ENCODE assay signal across 14 mouse cellular contexts in the genomic region with DNA sequence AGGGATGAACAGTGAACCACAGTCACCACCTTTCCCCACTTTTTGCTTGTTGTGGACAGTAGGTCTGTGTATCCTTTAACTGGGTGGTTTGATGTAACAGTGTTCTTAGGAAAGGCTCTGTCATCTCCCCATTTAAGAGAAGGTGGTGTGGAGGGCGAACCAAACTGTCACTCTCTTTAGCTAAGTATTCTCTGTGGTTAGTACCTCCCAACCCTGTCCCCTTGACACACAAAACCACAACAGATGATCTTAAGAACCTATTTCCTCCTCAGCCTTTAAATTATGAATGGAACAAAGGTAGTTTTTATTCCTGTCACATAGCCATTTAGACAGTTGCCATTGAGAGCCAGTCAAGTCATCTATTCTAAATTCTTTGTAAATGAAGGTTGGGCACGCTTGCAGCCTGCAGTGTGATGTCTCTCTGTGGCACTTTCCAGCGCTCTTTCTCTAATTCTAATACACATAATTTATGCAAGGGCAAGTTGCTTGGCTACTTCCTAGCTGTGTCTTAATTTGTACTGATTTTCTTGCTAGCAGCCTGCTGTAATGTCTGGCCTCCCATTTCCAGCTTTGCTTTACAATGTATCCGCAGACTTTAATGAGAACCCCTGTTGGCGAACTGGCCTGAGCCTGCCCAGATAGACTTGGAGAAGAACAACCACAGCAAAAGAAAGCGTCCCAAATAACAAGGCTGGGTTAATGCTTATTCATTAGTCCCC. TPM values are rescaled to one million over a fixed set of nuclear protein-coding genes. Genes with fewer than 3 reads are reported as not detected.
DNase-seq lines count a peak whose midpoint lies in the region; ATAC-seq lines count a peak whose summit lies in the region.
"Had no signal": no experiment of that assay in that cellular context is flagged by ENCODE, and none has a peak within 500 bp of the region (broad histone marks: within the 10 kb centered on the region; RNA-seq: fewer than 3 reads in every experiment).

No protein-coding gene starts in this region.

- H3K9me3 ChIP-seq in liver, embryonic 13.5 days (replicated peaks): no peaks in the 10 kb centered on the region
- H3K9me3 ChIP-seq in liver, embryonic 11.5 days (ENCODE audit: control insufficient read depth, low read length): no peaks in the 10 kb centered on the region
- no peaks in the 10 kb centered on the region for H3K9me3 ChIP-seq in hindbrain, embryonic 13.5 days
- H3K9me3 ChIP-seq in midbrain, embryonic 16.5 days (replicated peaks; ENCODE audit: control insufficient read depth, low read length, poor library complexity, severe bottlenecking): no peaks in the 10 kb centered on the region
- H3K9me3 ChIP-seq: embryonic facial prominence, embryonic 12.5 days; liver, embryonic 15.5 days had no signal

- H3K4me2 ChIP-seq in liver, embryonic 13.5 days: no peak overlapping the region
- H3K4me2 ChIP-seq in liver, embryonic 11.5 days: no peak overlapping the region
- H3K4me2 ChIP-seq in hindbrain, embryonic 13.5 days: no peak overlapping the region
- H3K4me2 ChIP-seq in midbrain, embryonic 16.5 days (ENCODE audit: low read length): no peak overlapping the region
- H3K4me2 ChIP-seq: embryonic facial prominence, embryonic 12.5 days had no signal

- no peak for DNase-seq in liver, embryonic 13.5 days
- no peak for DNase-seq in liver, embryonic 11.5 days (ENCODE audit: low spot score)
- peak; percentile 20 for DNase-seq in brain, embryonic 18.5 days (ENCODE audit: low read depth, low spot score)
- no peak for DNase-seq in urinary bladder, adult 2 months (ENCODE audit: low spot score)
- DNase-seq in neural tube, embryonic 10.5 days (ENCODE audit: extremely low spot score, low spot score): no peak
- DNase-seq in retina, postnatal 1 day: no peak
- DNase-seq: gastrocnemius, postnatal 25 days; heart, postnatal 14 days; thymus, postnatal 36 days had no signal

- peak overlapping the region; percentile 29 for H3K27ac ChIP-seq in liver, embryonic 13.5 days
- no peak overlapping the region for H3K27ac ChIP-seq in liver, embryonic 11.5 days (ENCODE audit: low read depth, low read length)
- peak overlapping the region; percentile 14; the same call in 1 of the 2 replicates for H3K27ac ChIP-seq in hindbrain, embryonic 13.5 days
- no peak overlapping the region for H3K27ac ChIP-seq in midbrain, embryonic 16.5 days (ENCODE audit: low read length)
- H3K27ac ChIP-seq: embryonic facial prominence, embryonic 12.5 days; kidney, postnatal 0 days had no signal

- no peak for ATAC-seq in liver, embryonic 13.5 days (ENCODE audit: low read depth)
- ATAC-seq in liver, embryonic 11.5 days (replicated peaks; ENCODE audit: low FRiP score): no peak
- peak; percentile 43; the same call in 1 of the 2 replicates for ATAC-seq in hindbrain, embryonic 13.5 days (ENCODE audit: low FRiP score)
- peak; percentile 58; the same call in 1 of the 2 replicates for ATAC-seq in midbrain, embryonic 16.5 days

- H3K36me3 ChIP-seq in liver, embryonic 13.5 days: no peaks in the 10 kb centered on the region
- no peaks in the 10 kb centered on the region for H3K36me3 ChIP-seq in liver, embryonic 11.5 days (ENCODE audit: control insufficient read depth, insufficient read depth, low read length)
- H3K36me3 ChIP-seq in hindbrain, embryonic 13.5 days: no peaks in the 10 kb centered on the region
- no peaks in the 10 kb centered on the region for H3K36me3 ChIP-seq in midbrain, embryonic 16.5 days (ENCODE audit: control insufficient read depth, insufficient read depth, low read length)
- H3K36me3 ChIP-seq: embryonic facial prominence, embryonic 12.5 days; liver, embryonic 15.5 days had no signal

- H3K4me1 ChIP-seq in liver, embryonic 13.5 days (replicated peaks): peaks cover 74% of the 10 kb centered on the region
- peaks cover 39% of the 10 kb centered on the region for H3K4me1 ChIP-seq in liver, embryonic 11.5 days (replicated peaks; ENCODE audit: control insufficient read depth, insufficient read depth, low read length)
- peaks cover 35% of the 10 kb centered on the region for H3K4me1 ChIP-seq in hindbrain, embryonic 13.5 days (replicated peaks)
- H3K4me1 ChIP-seq in midbrain, embryonic 16.5 days (ENCODE audit: control insufficient read depth, insufficient read depth, low read length): peaks cover 5% of the 10 kb centered on the region
- H3K4me1 ChIP-seq: embryonic facial prominence, embryonic 12.5 days had no signal

- H3K9ac ChIP-seq in liver, embryonic 13.5 days: no peak overlapping the region
- H3K9ac ChIP-seq in liver, embryonic 11.5 days (ENCODE audit: low read depth, low read length): no peak overlapping the region
- no peak overlapping the region for H3K9ac ChIP-seq in hindbrain, embryonic 13.5 days
- H3K9ac ChIP-seq in midbrain, embryonic 16.5 days (ENCODE audit: low read depth, low read length): no peak overlapping the region
- H3K9ac ChIP-seq: embryonic facial prominence, embryonic 12.5 days; liver, embryonic 15.5 days had no signal

- WGBS in liver, embryonic 13.5 days (ENCODE audit: insufficient replicate concordance): 63% methylated on average over 6 of the region's 6 CpGs
- 78% methylated on average over 6 of the region's 6 CpGs for WGBS in liver, embryonic 11.5 days
- 44% methylated on average over 6 of the region's 6 CpGs for WGBS in hindbrain, embryonic 13.5 days
- 43% methylated on average over 6 of the region's 6 CpGs for WGBS in midbrain, embryonic 16.5 days

- no peak overlapping the region for H3K4me3 ChIP-seq in liver, embryonic 13.5 days (replicated peaks)
- H3K4me3 ChIP-seq in liver, embryonic 11.5 days (ENCODE audit: low read depth, low read length): no peak overlapping the region
- no peak overlapping the region for H3K4me3 ChIP-seq in hindbrain, embryonic 13.5 days
- H3K4me3 ChIP-seq in midbrain, embryonic 16.5 days (ENCODE audit: low read depth, low read length): no peak overlapping the region
- H3K4me3 ChIP-seq: embryonic facial prominence, embryonic 12.5 days; liver, embryonic 15.5 days had no signal

- no peaks in the 10 kb centered on the region for H3K27me3 ChIP-seq in liver, embryonic 13.5 days
- H3K27me3 ChIP-seq in liver, embryonic 11.5 days (replicated peaks; ENCODE audit: control insufficient read depth, insufficient read depth, low read length): no peaks in the 10 kb centered on the region
- 0 out of 2 replicates have a peak, but pooled peaks cover 5% of the 10 kb centered on the region for H3K27me3 ChIP-seq in hindbrain, embryonic 13.5 days
- no peaks in the 10 kb centered on the region for H3K27me3 ChIP-seq in midbrain, embryonic 16.5 days (ENCODE audit: control insufficient read depth, insufficient read depth, low read depth, low read length)
- H3K27me3 ChIP-seq: embryonic facial prominence, embryonic 12.5 days; liver, embryonic 15.5 days had no signal

RNA-seq across cellular contexts. Expression of a gene that starts 23.8 kb away (rescaled TPM):
- polyA plus RNA-seq in liver, embryonic 13.5 days (2015; fragmentation: Nextera tagmentation; extraction: Ambion mirVana): 47.0 and 51.9 TPM in 2 replicates
- 52.2 and 58.7 TPM in 2 replicates for polyA plus RNA-seq in liver, embryonic 11.5 days (2014; fragmentation: Nextera tagmentation; extraction: Ambion mirVana)
- 4.1 and 6.3 TPM in 2 replicates for polyA plus RNA-seq in hindbrain, embryonic 13.5 days (2015; fragmentation: Nextera tagmentation; extraction: Ambion mirVana)
- 3.7 and 4.5 TPM in 2 replicates for polyA plus RNA-seq in midbrain, embryonic 16.5 days (2015; fragmentation: Nextera tagmentation; extraction: Ambion mirVana)
- 1.2 and 2.4 TPM in 2 replicates for polyA plus RNA-seq in urinary bladder, adult 2 months (2012; rRNA removed)

RNA-seq across cellular contexts. Expression of a gene that starts 24.0 kb away (rescaled TPM):
- polyA plus RNA-seq in liver, embryonic 13.5 days (2015; fragmentation: Nextera tagmentation; extraction: Ambion mirVana): 2.8 and 3.2 TPM in 2 replicates
- polyA plus RNA-seq in liver, embryonic 11.5 days (2014; fragmentation: Nextera tagmentation; extraction: Ambion mirVana): 5.8 and 6.2 TPM in 2 replicates
- 5.0 and 8.9 TPM in 2 replicates for polyA plus RNA-seq in hindbrain, embryonic 13.5 days (2015; fragmentation: Nextera tagmentation; extraction: Ambion mirVana)
- polyA plus RNA-seq in midbrain, embryonic 16.5 days (2015; fragmentation: Nextera tagmentation; extraction: Ambion mirVana): 4.2 and 4.3 TPM in 2 replicates
- 6.7 and 7.0 TPM in 2 replicates for polyA plus RNA-seq in urinary bladder, adult 2 months (2012; rRNA removed)

Comparison
In these comparisons a context has a peak if more than half of its experiments do, and no peak if none do; other contexts are left out.
1. H3K27ac ChIP-seq: peak in liver, embryonic 13.5 days (single experiment) and hindbrain, embryonic 13.5 days (single experiment); none in liver, embryonic 11.5 days (single experiment) and midbrain, embryonic 16.5 days (single experiment).
2. ATAC-seq: peak in hindbrain, embryonic 13.5 days (single experiment) and midbrain, embryonic 16.5 days (single experiment); none in liver, embryonic 13.5 days (single experiment) and liver, embryonic 11.5 days (single experiment).